10 mouse cellular contexts compared by ENCODE assay signal in the genomic region with DNA sequence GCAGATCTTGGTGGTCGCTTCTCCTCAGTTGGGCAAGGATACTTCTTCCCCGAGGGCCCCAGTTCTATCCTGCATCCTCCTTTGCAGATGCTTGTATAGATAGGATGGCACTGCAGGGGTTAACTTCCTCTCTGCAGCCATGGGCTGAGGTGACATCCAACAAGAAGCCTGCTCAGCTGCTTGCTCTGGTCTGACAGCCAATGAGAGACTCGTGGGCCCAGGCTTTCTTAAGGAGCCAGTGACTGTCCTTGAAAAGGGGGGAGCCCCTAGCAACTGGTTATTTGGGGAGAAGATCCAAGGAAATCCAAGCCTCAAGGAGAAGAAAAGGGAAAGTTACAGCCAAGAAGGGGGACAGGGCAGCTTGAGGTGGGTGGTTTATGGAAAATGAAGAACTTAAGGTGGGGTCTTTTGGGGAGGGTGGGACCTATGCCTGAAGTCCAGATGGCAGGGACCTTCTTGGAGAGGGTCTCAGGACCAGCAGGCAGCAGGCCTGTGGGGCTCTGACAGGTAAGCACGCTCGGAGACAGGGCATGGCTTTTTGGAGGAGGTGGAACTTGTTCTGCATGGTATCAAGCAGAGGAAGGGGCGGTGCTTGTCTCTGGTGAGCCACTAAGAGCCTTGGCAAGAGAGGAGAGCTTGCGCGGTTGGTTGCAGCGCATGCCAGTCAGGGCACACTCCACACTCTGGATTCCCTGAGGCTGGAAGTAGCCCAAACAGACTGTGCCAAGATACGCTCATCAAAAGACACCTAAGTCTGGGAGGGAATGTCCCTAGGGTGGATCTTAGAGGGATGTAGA. TPM values are rescaled to one million over a fixed set of nuclear protein-coding genes. Genes with fewer than 3 reads are reported as not detected.
DNase-seq lines count a peak whose midpoint lies in the region; ATAC-seq lines count a peak whose summit lies in the region.
"Had no signal": no experiment of that assay in that cellular context is flagged by ENCODE, and none has a peak within 500 bp of the region (broad histone marks: within the 10 kb centered on the region; RNA-seq: fewer than 3 reads in every experiment).

No protein-coding gene starts in this region.

- no peaks in the 10 kb centered on the region; the same call in 1 of the 2 replicates for H3K36me3 ChIP-seq in heart, embryonic 11.5 days (ENCODE audit: control insufficient read depth, insufficient read depth, low read length)
- H3K36me3 ChIP-seq in heart, embryonic 10.5 days: peaks cover 27% of the 10 kb centered on the region
- peaks cover 58% of the 10 kb centered on the region for H3K36me3 ChIP-seq in forebrain, embryonic 13.5 days (ENCODE audit: poor library complexity, severe bottlenecking)
- H3K36me3 ChIP-seq in midbrain, embryonic 16.5 days (ENCODE audit: control insufficient read depth, insufficient read depth, low read length): peaks cover 30% of the 10 kb centered on the region

- no peak overlapping the region for H3K4me3 ChIP-seq in heart, embryonic 11.5 days (ENCODE audit: low read depth, low read length)
- H3K4me3 ChIP-seq in heart, embryonic 10.5 days: no peak overlapping the region
- 0 out of 2 replicates have a peak overlapping the region, but pooled peaks have one; percentile 0 for H3K4me3 ChIP-seq in forebrain, embryonic 13.5 days
- peak overlapping the region; percentile 25 for H3K4me3 ChIP-seq in midbrain, embryonic 16.5 days (ENCODE audit: low read depth, low read length)
- H3K4me3 ChIP-seq: lung, embryonic 15.5 days had no signal

- no peaks in the 10 kb centered on the region for H3K9me3 ChIP-seq in heart, embryonic 11.5 days (replicated peaks; ENCODE audit: control insufficient read depth, low read length)
- no peaks in the 10 kb centered on the region for H3K9me3 ChIP-seq in heart, embryonic 10.5 days
- H3K9me3 ChIP-seq in forebrain, embryonic 13.5 days (replicated peaks): no peaks in the 10 kb centered on the region
- H3K9me3 ChIP-seq in midbrain, embryonic 16.5 days (replicated peaks; ENCODE audit: control insufficient read depth, low read length, poor library complexity, severe bottlenecking): no peaks in the 10 kb centered on the region
- H3K9me3 ChIP-seq: lung, embryonic 15.5 days had no signal

- 57% methylated on average over 10 of the region's 10 CpGs for WGBS in heart, embryonic 11.5 days (ENCODE audit: insufficient replicate concordance)
- 53% methylated on average over 10 of the region's 10 CpGs for WGBS in heart, embryonic 10.5 days
- 61% methylated on average over 10 of the region's 10 CpGs for WGBS in forebrain, embryonic 13.5 days
- WGBS in midbrain, embryonic 16.5 days: 57% methylated on average over 10 of the region's 10 CpGs

- H3K27ac ChIP-seq in heart, embryonic 11.5 days (ENCODE audit: low read depth, low read length): no peak overlapping the region
- H3K27ac ChIP-seq in heart, embryonic 10.5 days: no peak overlapping the region
- no peak overlapping the region for H3K27ac ChIP-seq in forebrain, embryonic 13.5 days
- H3K27ac ChIP-seq in midbrain, embryonic 16.5 days (ENCODE audit: low read length): no peak overlapping the region
- H3K27ac ChIP-seq: lung, embryonic 15.5 days had no signal

- H3K9ac ChIP-seq in heart, embryonic 11.5 days (ENCODE audit: low read depth, low read length): no peak overlapping the region
- no peak overlapping the region for H3K9ac ChIP-seq in forebrain, embryonic 13.5 days
- H3K9ac ChIP-seq in midbrain, embryonic 16.5 days (ENCODE audit: low read depth, low read length): no peak overlapping the region
- H3K9ac ChIP-seq: lung, embryonic 15.5 days had no signal

- H3K4me2 ChIP-seq in heart, embryonic 11.5 days: peak overlapping the region; percentile 4; the same call in 1 of the 2 replicates
- H3K4me2 ChIP-seq in forebrain, embryonic 13.5 days: peak overlapping the region; percentile 22
- peak overlapping the region; percentile 40 for H3K4me2 ChIP-seq in midbrain, embryonic 16.5 days (ENCODE audit: low read length)
- H3K4me2 ChIP-seq: lung, embryonic 15.5 days had no signal

- intact Hi-C loops in left cerebral cortex, postnatal 36 days (cut with DNase I): no loop called here
- intact Hi-C loops in gastrocnemius, postnatal 14 days (cut with DNase I; ENCODE audit: low total_unique reads): no loop called here

- peaks cover 27% of the 10 kb centered on the region for H3K27me3 ChIP-seq in heart, embryonic 11.5 days (ENCODE audit: control insufficient read depth, insufficient read depth, low read length)
- peaks cover 37% of the 10 kb centered on the region for H3K27me3 ChIP-seq in heart, embryonic 10.5 days (ENCODE audit: insufficient read depth, poor library complexity, severe bottlenecking)
- H3K27me3 ChIP-seq in forebrain, embryonic 13.5 days: peaks cover 26% of the 10 kb centered on the region
- no peaks in the 10 kb centered on the region for H3K27me3 ChIP-seq in midbrain, embryonic 16.5 days (ENCODE audit: control insufficient read depth, insufficient read depth, low read depth, low read length)

- H3K4me1 ChIP-seq in heart, embryonic 11.5 days (ENCODE audit: control insufficient read depth, insufficient read depth, low read length): peaks cover 11% of the 10 kb centered on the region; the same call in 1 of the 2 replicates
- H3K4me1 ChIP-seq in heart, embryonic 10.5 days: peaks cover 24% of the 10 kb centered on the region
- peaks cover 29% of the 10 kb centered on the region for H3K4me1 ChIP-seq in forebrain, embryonic 13.5 days
- peaks cover 8% of the 10 kb centered on the region for H3K4me1 ChIP-seq in midbrain, embryonic 16.5 days (ENCODE audit: control insufficient read depth, insufficient read depth, low read length)

- ATAC-seq in heart, embryonic 11.5 days (replicated peaks; ENCODE audit: insufficient number of reproducible peaks, low FRiP score, low TSS enrichment): no peak
- ATAC-seq in forebrain, embryonic 13.5 days: peak; percentile 77
- ATAC-seq in midbrain, embryonic 16.5 days: peak; percentile 82
- ATAC-seq: Patski had no signal

- DNase-seq in heart, embryonic 10.5 days (ENCODE audit: low spot score): no peak
- DNase-seq in adrenal gland, postnatal 14 days: peak; percentile 88
- peak; percentile 65 to 74 for DNase-seq in kidney, adult 8-10 months
- peak; percentile 87 for DNase-seq in left cerebral cortex, postnatal 36 days (ENCODE audit: low spot score in 2 of 2)
- DNase-seq in gastrocnemius, postnatal 14 days: no peak

RNA-seq across cellular contexts. Expression of gene Lrfn1, which starts 12.8 kb away (rescaled TPM):
- 1.4 and 1.7 TPM in 2 replicates for polyA plus RNA-seq in heart, embryonic 11.5 days (2014; fragmentation: Nextera tagmentation; extraction: Ambion mirVana)
- polyA plus RNA-seq in heart, embryonic 10.5 days (2016; fragmentation: Nextera tagmentation; extraction: Ambion mirVana): 1.5 and 1.9 TPM in 2 replicates
- 11.5 and 12.8 TPM in 2 replicates for total RNA-seq in adrenal gland, postnatal 14 days (2021)
- polyA plus RNA-seq in forebrain, embryonic 13.5 days (2015; fragmentation: Nextera tagmentation; extraction: Ambion mirVana): 5.9 and 6.1 TPM in 2 replicates
- 10 to 100 TPM; 85.9 to 93.8 TPM for total RNA-seq in left cerebral cortex, postnatal 36 days (2021)
- 13.9 and 15.0 TPM in 2 replicates for polyA plus RNA-seq in midbrain, embryonic 16.5 days (2015; fragmentation: Nextera tagmentation; extraction: Ambion mirVana)
- total RNA-seq in gastrocnemius, postnatal 14 days (2021): 1 to 10 TPM; 1.2 to 1.4 TPM

RNA-seq across cellular contexts. Expression of gene Gmfg, which starts 27.4 kb away (rescaled TPM):
- 5.8 and 6.4 TPM in 2 replicates for polyA plus RNA-seq in heart, embryonic 11.5 days (2014; fragmentation: Nextera tagmentation; extraction: Ambion mirVana)
- 7.5 and 8.7 TPM in 2 replicates for polyA plus RNA-seq in heart, embryonic 10.5 days (2016; fragmentation: Nextera tagmentation; extraction: Ambion mirVana)
- total RNA-seq in adrenal gland, postnatal 14 days (2021): 14.7 and 24.7 TPM in 2 replicates
- polyA plus RNA-seq in forebrain, embryonic 13.5 days (2015; fragmentation: Nextera tagmentation; extraction: Ambion mirVana): 2.5 and 2.8 TPM in 2 replicates
- 1 to 10 TPM; 1.3 to 2.0 TPM for total RNA-seq in left cerebral cortex, postnatal 36 days (2021)
- 2.8 and 3.5 TPM in 2 replicates for polyA plus RNA-seq in midbrain, embryonic 16.5 days (2015; fragmentation: Nextera tagmentation; extraction: Ambion mirVana)
- 1 to 10 TPM; 5.3 to 5.9 TPM for total RNA-seq in gastrocnemius, postnatal 14 days (2021)

RNA-seq across cellular contexts. Expression of gene Ifnl2, which starts 45.6 kb away (rescaled TPM):
- not detected in 2 replicates for polyA plus RNA-seq in heart, embryonic 11.5 days (2014; fragmentation: Nextera tagmentation; extraction: Ambion mirVana)
- not detected in 2 replicates for polyA plus RNA-seq in heart, embryonic 10.5 days (2016; fragmentation: Nextera tagmentation; extraction: Ambion mirVana)
- total RNA-seq in adrenal gland, postnatal 14 days (2021): not detected in 2 replicates
- polyA plus RNA-seq in forebrain, embryonic 13.5 days (2015; fragmentation: Nextera tagmentation; extraction: Ambion mirVana): not detected in 2 replicates
- total RNA-seq in left cerebral cortex, postnatal 36 days (2021): not detected
- polyA plus RNA-seq in midbrain, embryonic 16.5 days (2015; fragmentation: Nextera tagmentation; extraction: Ambion mirVana): not detected in 2 replicates
- not detected for total RNA-seq in gastrocnemius, postnatal 14 days (2021)
- polyA plus RNA-seq: lung, embryonic 15.5 days; Patski had no signal

RNA-seq across cellular contexts. Expression of gene Ifnl3, which starts 58.0 kb away (rescaled TPM):
- not detected in 2 replicates for polyA plus RNA-seq in heart, embryonic 11.5 days (2014; fragmentation: Nextera tagmentation; extraction: Ambion mirVana)
- not detected in 2 replicates for polyA plus RNA-seq in heart, embryonic 10.5 days (2016; fragmentation: Nextera tagmentation; extraction: Ambion mirVana)
- not detected in 2 replicates for total RNA-seq in adrenal gland, postnatal 14 days (2021)
- not detected in 2 replicates for polyA plus RNA-seq in forebrain, embryonic 13.5 days (2015; fragmentation: Nextera tagmentation; extraction: Ambion mirVana)
- total RNA-seq in left cerebral cortex, postnatal 36 days (2021): not detected
- polyA plus RNA-seq in midbrain, embryonic 16.5 days (2015; fragmentation: Nextera tagmentation; extraction: Ambion mirVana): not detected in 2 replicates
- not detected for total RNA-seq in gastrocnemius, postnatal 14 days (2021)
- polyA plus RNA-seq: lung, embryonic 15.5 days; Patski had no signal

Comparison
In these comparisons a context has a peak if more than half of its experiments do, and no peak if none do; other contexts are left out.
1. H3K4me3 ChIP-seq: peak in forebrain, embryonic 13.5 days (single experiment) and midbrain, embryonic 16.5 days (single experiment); none in heart, embryonic 11.5 days (single experiment) and heart, embryonic 10.5 days (single experiment).
2. DNase-seq: peak in adrenal gland, postnatal 14 days (single experiment), kidney, adult 8-10 months (2 of 2) and left cerebral cortex, postnatal 36 days (2 of 2); none in heart, embryonic 10.5 days (single experiment) and gastrocnemius, postnatal 14 days (single experiment).
3. Peak in every context shown above with its lines, with median percentiles within 50 percentile points of each other: H3K4me2 ChIP-seq.